Mouse (Mus musculus) gastrocnemius, postnatal 10 days (tissue): Measurements from ENCODE around the gene Elovl4. TPM values are rescaled to one million over a fixed set of nuclear protein-coding genes. Genes with fewer than 3 reads are reported as not detected.

ENCODE experiments used
- DNase-seq: peaks from one replicate; pipeline ENCODE4 v3.0.0; 2021; ENCODE audit warnings: mixed read lengths
- long read RNA-seq, 2 experiments: library from polyadenylated mRNA; stranded (forward); transcript quantifications; one replicate each; pipeline ENCODE4 v2.0.0; 2021
- total RNA-seq, 2 experiments: library from RNA; stranded (reverse); gene quantifications; 2 replicates each; pipeline ENCODE4 v1.2.3; 2021

Elovl4 gene
- total RNA-seq: under 1 TPM; 0.70 to 0.88 TPM
- long read RNA-seq, experiment 1: 0 reads
- long read RNA-seq, experiment 2, partial matches to known transcripts: 0 of 1 reads
- long read RNA-seq, experiment 2, other reads (novel, unspliced or antisense): 0 of 1 reads

DNA sequence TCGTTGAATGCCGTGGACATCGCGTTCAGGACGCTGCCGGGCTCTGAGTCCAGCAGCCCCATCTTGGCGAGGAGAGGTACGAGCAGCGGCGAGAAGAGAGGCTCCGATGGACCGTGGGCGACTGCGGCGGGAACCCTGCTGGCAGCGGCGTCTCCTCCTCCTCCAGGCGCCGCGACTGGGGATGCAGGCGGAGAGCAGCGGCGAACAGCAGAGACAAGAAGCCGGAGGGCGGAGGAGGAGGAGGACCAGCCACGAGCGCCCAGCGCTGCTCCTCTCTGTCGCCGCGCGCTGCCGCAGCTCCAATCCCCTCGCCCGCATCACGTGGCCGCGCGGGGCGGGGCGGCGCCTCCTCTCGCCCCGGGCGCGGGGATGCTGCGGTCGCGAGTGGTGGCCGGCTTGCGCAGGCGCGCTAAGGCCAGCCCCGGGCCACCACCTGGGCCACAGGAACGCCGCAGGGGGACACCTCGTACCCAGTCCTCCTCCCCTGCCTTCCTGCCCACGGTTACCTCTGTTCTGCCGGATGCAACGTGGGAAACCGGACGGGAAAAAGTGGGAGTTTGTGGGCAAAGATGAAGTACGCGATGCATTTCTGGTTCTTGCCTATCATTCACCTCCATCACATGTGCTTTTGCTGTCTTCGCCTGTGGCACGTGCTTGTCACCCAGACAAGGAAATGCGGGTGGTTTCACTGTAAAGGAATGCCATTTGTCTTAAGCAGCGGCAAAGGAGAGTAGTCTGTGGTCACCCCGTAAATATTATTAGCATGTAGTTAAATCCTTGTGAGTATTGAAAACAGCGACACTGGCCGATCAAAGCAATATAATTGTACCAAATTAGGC is at the start of gene Elovl4:
Gene Elovl4 (minus strand): TSS at position 301 of the 839 bp plus-strand sequence.
- peak; percentile 53 for DNase-seq

DNA sequence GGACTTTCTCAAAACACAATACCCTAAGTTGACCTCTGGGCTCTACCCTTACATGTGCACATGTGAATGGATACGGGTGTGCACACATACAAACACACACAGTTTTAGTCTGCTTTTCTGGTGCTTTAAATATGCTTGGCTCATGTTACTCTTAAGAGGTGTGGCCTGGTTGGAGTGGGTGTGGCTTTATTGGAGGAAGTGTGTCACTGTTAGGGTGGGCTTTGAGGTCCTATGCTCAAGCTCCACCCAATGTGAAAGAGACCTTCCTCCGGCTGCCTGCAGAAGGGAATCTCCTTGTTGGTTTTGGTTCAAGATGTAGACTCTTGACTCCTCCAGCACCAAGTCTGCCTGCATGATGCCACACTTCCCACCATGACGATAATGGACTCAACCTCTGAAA is 46.4 kb upstream of the Elovl4 start:
- no peak for DNase-seq

DNA sequence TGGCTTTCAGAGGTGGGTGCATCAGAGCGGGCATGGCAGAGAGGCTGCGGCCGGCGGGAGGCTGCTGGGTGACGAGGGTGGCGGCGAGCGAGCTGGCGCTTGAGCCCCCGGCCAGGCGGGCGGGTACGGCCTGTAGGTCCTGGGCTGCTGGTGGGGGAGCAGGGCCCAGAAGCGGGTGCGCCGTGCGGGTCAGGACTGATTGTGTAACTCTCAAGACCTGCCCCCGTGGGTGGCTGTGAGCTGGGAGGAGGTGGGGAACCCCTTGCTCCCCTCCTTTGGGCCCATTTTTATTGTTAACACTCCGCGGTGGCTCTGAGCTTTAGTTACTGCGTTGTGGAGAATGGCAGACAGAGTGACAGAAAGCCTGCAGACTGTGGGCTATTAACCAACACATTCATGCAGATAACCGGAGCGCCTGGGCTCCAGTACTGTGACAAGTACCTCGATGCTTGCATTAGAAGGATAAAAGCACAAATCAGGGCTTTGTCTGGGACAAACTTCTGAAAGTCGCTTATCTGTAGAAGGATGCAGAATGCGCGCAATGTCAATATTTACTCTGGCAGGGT is 28.8 kb upstream of the Elovl4 start:
- DNase-seq: no peak

DNA sequence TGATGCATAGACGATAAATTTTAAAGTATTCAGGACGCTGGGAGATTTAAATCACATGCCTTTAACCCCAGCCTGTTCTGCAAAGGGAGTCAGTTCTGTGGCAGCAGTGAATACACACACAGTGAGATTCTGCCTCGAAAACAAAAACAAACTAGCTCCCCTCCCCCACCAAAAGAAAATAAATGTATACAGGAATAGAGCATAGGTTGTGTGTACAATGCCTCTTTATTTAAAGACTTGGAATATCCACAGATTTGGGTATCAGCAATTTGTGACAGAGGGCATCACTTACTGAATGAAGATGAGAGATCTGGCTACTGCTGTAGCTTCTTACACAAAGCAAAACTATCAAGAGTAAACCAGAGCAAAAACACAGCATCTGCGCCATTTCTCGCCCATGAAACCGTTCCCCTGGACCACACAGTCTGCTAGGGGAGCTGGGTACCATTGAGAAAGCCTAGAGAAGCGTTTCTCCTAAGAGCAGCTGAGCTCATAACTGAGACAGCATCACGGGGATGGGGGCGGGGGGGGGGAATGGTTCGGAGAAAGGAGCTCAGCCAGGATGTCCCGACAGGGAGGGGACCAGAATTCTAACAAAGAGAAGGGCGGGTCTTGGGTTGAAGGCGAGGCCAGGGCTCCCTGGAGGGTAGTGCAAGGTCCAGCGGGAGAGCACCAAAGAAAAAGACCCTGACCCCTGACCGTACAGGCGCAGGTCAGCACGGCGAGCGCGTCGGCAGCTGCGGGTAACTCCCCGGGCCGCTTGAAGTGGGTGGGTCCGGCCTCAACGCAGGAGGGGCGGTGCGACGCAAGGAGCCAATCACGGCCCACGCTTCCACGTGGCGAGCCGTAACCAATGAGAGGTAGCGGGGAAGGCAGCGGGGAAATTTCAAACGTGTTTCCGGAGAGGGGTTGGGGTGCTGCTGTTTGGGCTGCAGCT is 28.0 kb upstream of the Elovl4 start, which contains the start of gene Ttk:
Gene Ttk (plus strand): TSS at position 879 of the 937 bp plus-strand sequence.
- peak; percentile 87 for DNase-seq

DNA sequence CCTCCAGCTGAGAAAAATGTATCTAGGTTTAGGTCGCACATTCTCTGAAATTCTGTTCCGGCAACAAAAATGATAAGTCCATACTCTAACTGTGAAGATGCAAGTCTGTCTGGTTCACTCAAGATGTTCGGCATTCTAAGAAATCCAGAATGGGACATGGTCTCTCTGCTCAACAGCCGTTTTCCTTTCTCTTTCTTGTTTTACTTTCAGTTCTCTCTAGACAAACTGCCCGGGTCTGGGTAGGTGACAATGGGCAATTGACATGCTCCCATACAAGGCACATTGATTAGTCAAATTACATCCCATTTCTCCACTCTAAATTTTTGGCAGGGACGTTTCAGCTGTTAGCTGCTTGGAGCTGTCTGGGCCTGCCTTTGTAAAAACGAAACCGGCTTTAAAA is 25.1 kb upstream of the Elovl4 start:
- no peak for DNase-seq

DNA sequence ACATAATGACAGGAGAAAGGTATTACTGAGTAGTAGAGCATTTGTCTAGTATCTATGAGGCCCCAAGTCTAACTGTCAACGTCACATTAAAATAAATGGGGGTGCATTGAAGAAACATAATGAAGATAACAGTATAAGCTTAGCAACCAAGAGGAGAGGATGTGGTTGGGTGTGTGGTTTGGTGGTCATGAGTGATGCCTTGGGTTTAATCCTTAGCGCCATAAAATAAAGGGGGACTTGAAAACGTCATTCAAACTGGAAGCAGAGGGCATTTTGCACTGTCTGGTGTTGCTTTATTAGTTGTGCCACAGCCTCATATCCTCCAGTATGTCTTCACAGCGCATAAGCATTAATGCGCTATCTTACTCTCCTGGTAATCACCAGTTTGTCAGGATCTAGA is 23.8 kb upstream of the Elovl4 start:
- DNase-seq: no peak

DNA sequence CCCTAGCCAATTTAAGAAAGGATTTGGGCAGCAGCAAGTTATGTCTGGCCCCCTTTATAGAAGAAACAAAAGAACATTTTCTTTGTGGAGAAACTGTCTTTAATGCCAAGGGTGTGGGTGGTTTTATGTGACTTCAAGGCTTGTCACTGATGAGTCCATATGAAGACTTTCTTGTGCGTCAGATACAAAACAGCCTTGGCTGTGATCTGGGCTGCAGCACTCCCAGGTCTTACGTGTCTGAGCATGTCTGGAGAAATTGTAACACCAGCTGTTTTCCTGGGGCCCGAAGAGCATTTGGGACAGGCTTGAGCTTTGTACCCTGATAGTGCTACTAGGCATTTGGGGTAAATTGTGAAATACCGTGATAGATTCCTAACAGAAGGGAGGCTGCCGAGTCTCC is 16.8 kb upstream of the Elovl4 start:
- no peak for DNase-seq

DNA sequence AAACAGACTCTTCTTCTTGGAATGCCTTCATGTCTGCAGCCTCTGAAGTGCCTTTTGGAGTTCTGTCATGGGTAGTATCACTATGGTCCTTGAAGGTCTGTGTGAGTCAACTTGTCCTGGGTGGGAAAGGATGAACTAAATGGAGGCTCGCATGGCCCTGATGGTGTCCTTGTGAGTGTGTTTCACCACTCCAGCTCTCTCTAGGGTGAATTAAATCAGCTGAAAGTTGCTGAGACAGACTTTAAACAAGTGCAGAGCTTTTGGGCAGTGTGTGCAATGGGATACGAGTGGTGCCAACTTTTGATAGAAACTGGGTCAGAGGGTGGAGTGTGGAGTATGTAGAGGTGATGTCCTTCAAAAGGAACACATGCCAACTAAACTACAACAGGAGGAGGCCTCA is 14.9 kb upstream of the Elovl4 start:
- no peak for DNase-seq

DNA sequence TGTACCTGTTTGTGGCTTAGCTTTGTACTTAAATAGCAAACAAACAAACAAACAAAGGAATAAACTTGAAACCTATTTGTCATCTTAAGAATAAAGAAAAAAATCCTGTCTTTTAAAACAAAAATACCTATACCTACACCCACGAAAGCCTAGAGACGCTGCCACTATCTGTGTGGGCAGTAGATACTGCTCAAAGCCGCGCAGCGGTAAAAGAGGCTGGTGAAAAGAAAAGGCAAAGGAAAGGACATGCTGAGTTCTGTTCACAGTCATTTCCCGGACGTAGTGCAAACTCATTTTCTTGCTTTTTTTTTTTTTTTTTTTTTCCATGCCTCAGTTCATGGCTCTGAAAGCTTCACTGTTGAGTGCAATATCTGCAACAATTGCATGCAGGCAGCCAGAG is 13.1 kb upstream of the Elovl4 start:
- no peak for DNase-seq

DNA sequence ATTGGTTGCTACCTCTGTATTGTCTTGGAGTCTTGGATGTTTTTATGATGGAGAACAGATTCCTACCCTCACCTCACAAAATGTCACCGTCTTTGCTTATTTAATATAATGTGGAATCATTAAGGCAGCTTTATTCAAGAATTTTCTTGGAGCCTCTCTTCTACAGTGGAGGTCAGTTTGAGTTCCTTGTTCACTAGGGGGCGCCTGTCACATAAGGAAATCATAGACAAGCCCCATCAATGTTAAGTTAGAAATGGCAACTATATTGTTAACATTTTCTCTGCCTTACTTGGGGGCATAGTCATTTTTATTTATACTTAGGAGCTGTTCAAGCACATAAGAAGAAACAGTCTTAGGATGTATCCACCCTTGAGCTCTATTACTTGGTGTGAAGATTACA is 1.5 kb upstream of the Elovl4 start:
- DNase-seq: peak; percentile 19

DNA sequence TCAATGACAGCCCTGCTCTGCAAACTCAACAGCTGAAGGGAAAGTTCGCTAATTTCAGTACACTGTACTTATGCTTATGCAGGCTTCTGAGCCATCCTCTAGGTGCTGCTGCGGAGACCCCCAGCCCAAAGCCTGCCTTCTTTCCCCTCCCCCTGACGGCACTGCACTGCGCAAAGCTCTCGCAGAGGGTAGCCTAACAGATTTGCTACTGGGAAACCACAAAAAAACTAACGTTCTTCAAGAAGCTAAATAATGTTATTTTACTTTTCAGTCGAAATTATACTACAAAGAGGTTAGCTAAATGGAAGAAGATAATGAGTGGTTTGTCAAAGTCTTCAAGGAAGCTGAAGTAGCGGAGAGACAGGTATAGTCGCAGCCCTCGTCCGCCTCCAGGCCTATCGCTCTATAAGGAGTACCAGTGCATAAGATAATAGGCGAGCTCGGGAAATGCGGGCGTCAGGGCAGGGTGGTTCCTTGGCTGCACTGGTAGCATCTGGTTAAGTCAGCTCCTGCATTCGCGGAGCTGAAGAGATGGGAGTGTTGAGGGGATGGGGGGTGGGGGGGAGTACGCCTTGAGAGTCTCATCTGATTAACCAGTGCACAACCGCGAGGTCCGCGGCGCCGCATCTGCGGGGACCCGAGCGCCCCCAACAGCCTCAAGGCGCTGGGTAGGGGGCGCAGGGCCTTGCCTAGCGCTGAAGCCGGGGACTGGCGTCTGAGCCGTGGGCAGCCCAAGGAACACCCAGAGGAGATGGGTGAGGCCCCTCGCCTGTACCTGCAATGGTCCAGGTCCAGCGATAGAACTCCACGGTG is 707 bp downstream of the Elovl4 start:
- no peak for DNase-seq

DNA sequence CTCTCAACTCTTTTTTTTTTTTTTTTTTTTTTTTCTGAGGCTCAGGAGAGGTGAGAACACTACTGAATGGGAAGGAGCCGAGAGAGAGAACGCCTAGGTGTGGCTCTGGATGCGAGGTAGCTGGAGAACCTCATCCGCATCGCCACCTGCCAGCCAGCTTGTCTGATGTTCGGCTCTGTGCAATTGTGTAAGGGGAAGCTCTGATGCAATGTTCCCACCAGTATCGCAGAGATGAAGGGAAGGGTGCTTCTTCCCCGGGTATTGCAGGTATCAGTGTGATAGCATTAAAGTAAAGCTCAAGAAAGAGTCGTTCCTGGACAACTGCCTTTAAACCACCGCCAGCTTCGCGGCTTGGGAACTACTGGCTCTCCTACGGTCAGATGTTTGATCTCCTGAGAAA is 1.7 kb downstream of the Elovl4 start:
- DNase-seq: no peak

DNA sequence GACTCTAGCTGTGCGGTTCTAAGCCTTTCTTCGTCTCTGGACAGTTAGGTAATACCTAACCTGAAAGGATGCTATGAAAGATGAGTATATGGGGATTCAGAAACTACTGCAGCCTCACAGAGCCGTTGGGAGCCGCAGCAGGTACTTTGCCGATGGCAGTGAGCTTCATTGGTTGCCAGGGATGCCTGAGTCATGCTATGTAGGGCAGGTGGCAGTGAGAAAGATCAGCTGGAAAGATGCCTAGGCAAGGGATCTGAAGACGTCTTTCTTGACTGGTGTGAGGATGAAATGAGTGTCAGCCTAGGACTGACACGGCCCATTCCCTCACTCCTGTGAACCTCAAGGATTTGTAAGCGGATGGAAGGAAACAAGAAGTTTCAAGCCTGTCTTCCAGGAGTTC is 8.2 kb downstream of the Elovl4 start:
- DNase-seq: no peak

DNA sequence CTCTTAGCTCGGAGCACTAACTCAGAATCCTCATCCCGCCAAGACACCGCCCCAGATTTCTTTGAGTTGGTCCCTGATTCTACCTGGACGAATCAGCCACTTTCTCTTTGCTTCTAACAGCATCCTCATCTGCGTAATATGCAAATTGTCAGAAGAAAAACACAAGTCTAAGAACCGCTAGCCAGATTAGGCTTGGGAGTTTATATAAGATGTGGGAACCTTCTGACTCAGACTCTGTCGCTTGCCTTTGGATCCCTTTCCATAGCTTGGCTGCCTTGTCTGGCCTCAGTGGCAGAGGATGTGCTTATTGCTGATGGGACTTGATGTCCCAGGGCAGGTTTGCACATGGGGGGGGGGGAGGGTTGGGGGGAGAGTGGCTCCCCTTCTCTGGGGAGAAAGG is 9.2 kb downstream of the Elovl4 start:
- no peak for DNase-seq

DNA sequence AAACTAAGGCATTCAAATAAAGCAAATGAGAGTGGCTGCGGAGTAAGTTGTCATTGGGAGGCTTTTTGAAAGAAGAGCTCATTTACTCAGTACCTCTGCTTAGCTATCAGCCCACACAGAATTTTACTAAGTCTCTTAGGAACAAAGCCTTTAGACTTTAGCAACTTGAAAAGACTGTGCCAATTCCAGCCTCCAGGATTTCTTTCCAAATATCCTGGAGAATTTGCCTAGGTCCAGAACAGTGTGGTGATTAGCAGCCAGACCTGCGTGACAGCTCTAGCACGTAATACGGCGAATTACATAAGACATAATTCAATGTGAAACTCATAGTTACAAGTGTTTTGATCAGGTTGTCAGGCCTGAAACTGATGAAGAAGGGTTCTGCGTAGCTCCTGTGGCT is 16.8 kb downstream of the Elovl4 start:
- DNase-seq: no peak

DNA sequence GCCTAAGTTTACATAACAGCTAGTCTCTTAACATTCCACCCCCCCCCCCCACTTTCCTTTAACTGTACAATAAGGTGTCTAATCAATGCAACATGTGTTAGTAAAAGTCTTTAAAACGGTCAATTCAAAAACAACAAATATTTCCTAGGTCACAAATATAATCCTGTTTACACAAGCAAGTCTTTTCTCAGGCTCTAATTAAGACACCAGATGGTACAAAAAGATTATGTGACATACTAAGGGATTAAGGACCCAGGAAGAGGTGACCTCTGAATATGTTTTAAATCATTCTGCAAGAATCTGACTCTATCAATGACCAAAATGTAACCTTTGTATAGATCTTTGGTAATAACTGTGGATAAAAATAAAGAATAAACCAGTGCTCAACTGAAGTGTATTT is 20.6 kb downstream of the Elovl4 start:
- no peak for DNase-seq

DNA sequence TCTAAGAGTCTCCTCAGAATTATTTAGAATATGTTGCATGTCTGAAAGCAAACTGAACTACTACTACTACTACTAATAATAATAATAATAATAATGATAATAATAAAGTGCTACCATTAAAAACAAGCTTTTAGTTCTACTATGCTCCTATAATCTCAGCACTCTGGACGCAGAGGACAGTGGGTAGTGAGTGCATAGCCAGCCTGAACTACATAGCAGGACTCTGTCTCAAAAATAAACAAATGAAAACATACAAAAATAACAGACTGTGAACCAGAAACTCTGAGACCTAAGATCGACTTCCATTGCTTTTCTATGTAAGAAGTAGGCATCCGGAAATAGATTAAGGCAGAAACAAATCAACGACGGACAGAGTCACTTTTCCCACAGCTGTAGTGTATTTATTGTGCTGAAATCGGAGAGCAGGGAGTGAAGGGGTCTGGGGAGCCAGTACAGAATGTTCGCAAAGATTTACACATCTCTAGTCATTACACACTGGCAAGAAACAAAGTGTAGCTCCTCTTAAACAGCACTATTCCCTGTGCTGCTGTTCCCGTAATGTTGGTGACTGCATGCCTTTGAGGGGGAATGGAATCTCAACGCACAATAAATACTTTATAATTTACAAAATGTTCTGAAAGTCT is 27.6 kb downstream of the Elovl4 start:
- DNase-seq: no peak

DNA sequence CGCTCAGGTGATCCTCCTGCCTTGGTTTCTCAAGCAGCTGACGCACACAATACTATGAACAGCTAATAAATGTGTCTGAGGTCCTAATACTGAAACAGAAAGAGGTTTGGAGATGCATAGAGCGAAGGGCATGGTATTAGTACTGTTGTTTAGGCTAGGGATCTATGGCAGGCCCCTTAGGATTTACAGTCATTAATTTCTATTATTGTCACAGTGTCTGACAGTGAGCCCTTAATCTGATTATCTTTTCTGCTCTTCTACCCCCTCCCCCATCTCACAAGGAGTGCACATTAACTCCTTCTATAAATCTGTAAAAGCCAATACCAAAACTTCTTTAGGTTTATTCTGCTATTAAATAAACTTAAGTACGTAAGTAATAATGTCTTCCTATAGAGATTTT is 44.8 kb downstream of the Elovl4 start:
- no peak for DNase-seq

DNA sequence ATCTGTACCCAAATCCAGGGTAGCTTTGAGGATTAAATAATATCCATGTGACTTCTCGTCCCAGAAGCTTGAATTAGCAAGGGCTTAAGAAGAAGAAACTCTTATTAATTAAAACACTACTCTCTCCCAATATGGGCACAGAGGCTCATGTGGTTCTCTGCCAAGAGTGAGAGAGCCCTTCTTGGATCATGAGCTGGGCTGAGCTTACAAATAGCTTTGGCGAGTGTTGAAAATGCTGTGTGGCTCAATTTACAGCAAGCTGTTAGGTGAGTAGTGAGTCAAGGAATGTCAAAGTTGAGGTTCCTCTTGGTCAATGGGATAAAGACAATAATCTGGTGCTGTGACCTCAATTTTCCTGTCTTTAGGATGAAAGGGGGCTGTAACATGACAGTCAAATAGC is 74.2 kb downstream of the Elovl4 start:
- no peak for DNase-seq

DNA sequence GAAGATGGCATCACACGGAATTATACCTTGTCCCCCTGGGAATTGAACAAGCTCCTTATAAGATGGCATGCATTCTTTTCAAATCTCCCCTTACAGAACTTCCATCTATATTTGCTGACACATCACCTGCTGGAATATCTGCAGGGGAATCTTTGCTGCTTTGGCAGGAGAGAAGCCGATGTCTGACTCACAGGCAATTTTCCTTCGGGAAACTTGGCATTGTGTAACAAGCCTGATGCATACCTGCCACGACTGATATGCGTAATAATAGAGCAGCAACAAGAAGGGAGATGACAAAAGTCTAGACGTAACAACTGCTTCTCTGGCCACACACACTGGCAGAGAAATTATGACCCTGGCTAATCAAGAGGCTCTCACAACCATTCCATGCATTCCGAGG is 75.2 kb downstream of the Elovl4 start:
- DNase-seq: no peak
